Mouse (Mus musculus) brain, adult 2 months (tissue): ENCODE data around the gene Oaf.

ENCODE experiments used
- DNase-seq: peaks from one replicate; pipeline ENCODE4 v3.0.0; 2011; ENCODE audit warnings: low read depth, low spot score

The Oaf gene

GRCm38 (mm10) chr9:43239712-43240593 lies at the start of gene Oaf:
Oaf (minus strand) TSS chr9:43239911.
- peak; percentile 40 for DNase-seq

- DNase-seq = peak; percentile 34
These were observed 47.2 kb upstream of the Oaf start for GRCm38 (mm10) chr9:43286870-43287269.

GRCm38 (mm10) chr9:43285281-43285680 lies 45.6 kb upstream of the Oaf start:
- no peak for DNase-seq

- DNase-seq = peak; percentile 87
These were observed 44.6 kb upstream of the Oaf start for GRCm38 (mm10) chr9:43284284-43284683.

- no peak for DNase-seq
These were observed 34.0 kb upstream of the Oaf start for GRCm38 (mm10) chr9:43273735-43274134.

GRCm38 (mm10) chr9:43271761-43272518 lies 32.2 kb upstream of the Oaf start:
- peak; percentile 44 for DNase-seq

- DNase-seq = no peak
These were observed 31.1 kb upstream of the Oaf start for GRCm38 (mm10) chr9:43270723-43271252.

GRCm38 (mm10) chr9:43269166-43269565 lies 29.5 kb upstream of the Oaf start:
- no peak for DNase-seq

- DNase-seq = no peak
These were observed 27.6 kb upstream of the Oaf start for GRCm38 (mm10) chr9:43267357-43267756.

- DNase-seq = no peak
These were observed 25.5 kb upstream of the Oaf start for GRCm38 (mm10) chr9:43265194-43265593.

GRCm38 (mm10) chr9:43263946-43264451 lies 24.3 kb upstream of the Oaf start:
- DNase-seq = no peak

- no peak for DNase-seq
These were observed 23.3 kb upstream of the Oaf start for GRCm38 (mm10) chr9:43262811-43263550.

GRCm38 (mm10) chr9:43262390-43262789 lies 22.7 kb upstream of the Oaf start:
- DNase-seq = no peak

- DNase-seq = peak; percentile 54
These were observed 22.2 kb upstream of the Oaf start for GRCm38 (mm10) chr9:43261941-43262340.

- no peak for DNase-seq
These were observed 21.6 kb upstream of the Oaf start for GRCm38 (mm10) chr9:43261124-43261907.

GRCm38 (mm10) chr9:43260661-43261060 lies 20.9 kb upstream of the Oaf start:
- no peak for DNase-seq

GRCm38 (mm10) chr9:43253271-43253681 lies 13.6 kb upstream of the Oaf start:
- no peak for DNase-seq

GRCm38 (mm10) chr9:43252790-43253189 lies 13.1 kb upstream of the Oaf start:
- DNase-seq = no peak

- no peak for DNase-seq
These were observed 12.1 kb upstream of the Oaf start for GRCm38 (mm10) chr9:43251786-43252185.

- DNase-seq = no peak
These were observed 7.0 kb upstream of the Oaf start for GRCm38 (mm10) chr9:43246738-43247180.
